Mouse (Mus musculus) left cerebral cortex, postnatal 14 days (tissue): ENCODE data around the gene Insyn1. TPM values are rescaled to one million over a fixed set of nuclear protein-coding genes. Genes with fewer than 3 reads are reported as not detected.

ENCODE experiments used
- DNase-seq, 2 experiments: peaks; one replicate each; pipeline ENCODE4 v3.0.0; 2021 to 2022; ENCODE audit warnings: low spot score in 2 of 2, mixed read lengths in 1 of 2
- intact Hi-C: fragments of 180-260 bp; cut with DNase I; formaldehyde crosslinking; loops from one replicate; pipeline ENCODE4 v1.15.1; 2025
- total RNA-seq, 2 experiments: library from RNA; stranded (reverse); gene quantifications; 2 replicates each; pipeline ENCODE4 v1.2.3; 2021

Gene Insyn1
- total RNA-seq, 2 experiments from 2014 or later: 155 to 173 TPM

- intact Hi-C loops: no loop called here
- DNase-seq: no peak
Measured at GRCm38 (mm10) chr9:58520816-58521581, 32.6 kb downstream of the Insyn1 start.

- intact Hi-C loops: no loop called here
Measured at GRCm38 (mm10) chr9:58521883-58522423, 33.5 kb downstream of the Insyn1 start.

GRCm38 (mm10) chr9:58525108-58525507, 36.7 kb downstream of the Insyn1 start:
- intact Hi-C loops: no loop called here
- no peak for DNase-seq

More at GRCm38 (mm10) chr9:58521883-58522423, 33.5 kb downstream of the Insyn1 start:
- DNase-seq: no peak

- intact Hi-C loops: no loop called here
- DNase-seq: no peak
Measured at GRCm38 (mm10) chr9:58527841-58528240, 39.4 kb downstream of the Insyn1 start.

GRCm38 (mm10) chr9:58530407-58530806, 42.0 kb downstream of the Insyn1 start:
- no peak for DNase-seq
- intact Hi-C loops: no loop called here

GRCm38 (mm10) chr9:58532236-58532635, 43.8 kb downstream of the Insyn1 start:
- DNase-seq: no peak
- intact Hi-C loops: no loop called here

GRCm38 (mm10) chr9:58533322-58533721, 44.9 kb downstream of the Insyn1 start:
- intact Hi-C loops: no loop called here

GRCm38 (mm10) chr9:58534766-58535165, 46.4 kb downstream of the Insyn1 start:
- peak; percentile 75 to 79 for DNase-seq
- intact Hi-C loops: loop anchor here (2.0 kb wide), 1 partner anchor 204 kb away; no protein-coding TSS in a partner anchor

More at GRCm38 (mm10) chr9:58533322-58533721, 44.9 kb downstream of the Insyn1 start:
- no peak for DNase-seq

- intact Hi-C loops: loop anchor here (2.0 kb wide), 1 partner anchor 205 kb away; no protein-coding TSS in a partner anchor
- peak; percentile 45 to 61 for DNase-seq
Measured at GRCm38 (mm10) chr9:58535447-58536134, 47.2 kb downstream of the Insyn1 start.

GRCm38 (mm10) chr9:58537774-58538173, 49.4 kb downstream of the Insyn1 start:
- DNase-seq: no peak
- intact Hi-C loops: no loop called here

GRCm38 (mm10) chr9:58539886-58540285, 51.5 kb downstream of the Insyn1 start:
- intact Hi-C loops: loop anchor here (1.0 to 10.0 kb wide), 3 partner anchors 38 to 335 kb away; no protein-coding TSS in a partner anchor
- peak; percentile 64 to 69 for DNase-seq

GRCm38 (mm10) chr9:58541895-58542338, 53.5 kb downstream of the Insyn1 start:
- intact Hi-C loops: loop anchor here (2.0 to 10.0 kb wide), 2 partner anchors 111 to 333 kb away; no protein-coding TSS in a partner anchor
- DNase-seq: peak; percentile 83 to 89

- DNase-seq: peak; percentile 50 to 70
- intact Hi-C loops: loop anchor here (10.0 kb wide), 1 partner anchor 330 kb away; no protein-coding TSS in a partner anchor
Measured at GRCm38 (mm10) chr9:58544879-58545324, 56.5 kb downstream of the Insyn1 start.

- intact Hi-C loops: loop anchor here (10.0 kb wide), 1 partner anchor 329 kb away; no protein-coding TSS in a partner anchor
- DNase-seq: no peak
Measured at GRCm38 (mm10) chr9:58545428-58545827, 57.0 kb downstream of the Insyn1 start.

GRCm38 (mm10) chr9:58546630-58547360, 58.4 kb downstream of the Insyn1 start:
- intact Hi-C loops: loop anchor here (2.0 to 10.0 kb wide), 2 partner anchors 36 to 328 kb away; partner anchors contain the start of gene Nptn
- peak; percentile 62 to 83 for DNase-seq

GRCm38 (mm10) chr9:58548897-58549296, 60.5 kb downstream of the Insyn1 start:
- intact Hi-C loops: loop anchor here (10.0 kb wide), 1 partner anchor 326 kb away; no protein-coding TSS in a partner anchor
- no peak for DNase-seq
